Mouse (Mus musculus) kidney, postnatal 14 days (tissue): ENCODE measurements around the gene Phf5a.

ENCODE experiments used
- DNase-seq: peaks from one replicate; pipeline ENCODE4 v3.0.0; 2022; ENCODE audit warnings: mixed read lengths

Phf5a gene

DNA sequence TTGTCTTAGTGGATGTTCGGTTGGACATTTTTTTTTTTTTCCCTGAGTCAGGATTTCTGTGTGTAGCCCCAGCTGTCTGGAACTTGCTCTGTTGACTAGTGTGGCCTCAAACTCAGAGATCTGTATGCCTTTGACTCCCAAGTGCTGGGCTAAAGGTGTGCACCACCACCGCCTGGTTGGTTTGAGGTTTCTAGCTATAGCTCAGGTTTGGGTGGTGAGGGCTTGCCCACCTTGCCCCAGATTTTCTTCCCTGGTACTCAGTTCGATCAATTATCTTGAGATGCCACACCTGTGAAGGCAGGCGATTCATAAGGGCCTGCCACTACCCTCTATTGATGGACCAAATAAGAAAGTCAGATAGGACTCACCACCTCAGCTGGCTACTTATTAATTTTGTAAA lies 24.6 kb downstream of the Phf5a start:
- no peak for DNase-seq

DNA sequence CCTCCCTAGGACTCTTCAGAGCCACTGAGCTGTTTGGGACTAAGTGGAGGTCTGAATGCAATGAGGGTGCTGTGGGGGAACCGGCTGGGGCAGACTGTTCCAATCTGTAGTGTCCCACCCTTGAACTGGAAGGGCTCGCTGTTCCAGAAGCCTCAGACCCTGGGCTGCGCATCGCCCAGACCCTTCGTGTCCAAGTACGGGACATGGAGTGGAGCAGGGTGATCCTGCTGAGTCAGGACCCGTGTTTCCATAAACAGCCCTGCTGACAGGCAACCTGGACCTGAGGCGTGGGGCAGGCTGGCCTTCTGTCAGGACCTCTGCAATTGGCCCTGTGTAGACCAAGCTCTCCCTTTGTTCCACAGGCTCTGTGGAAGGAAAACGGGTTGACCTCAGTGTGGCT lies 25.0 kb downstream of the Phf5a start:
- DNase-seq: no peak

DNA sequence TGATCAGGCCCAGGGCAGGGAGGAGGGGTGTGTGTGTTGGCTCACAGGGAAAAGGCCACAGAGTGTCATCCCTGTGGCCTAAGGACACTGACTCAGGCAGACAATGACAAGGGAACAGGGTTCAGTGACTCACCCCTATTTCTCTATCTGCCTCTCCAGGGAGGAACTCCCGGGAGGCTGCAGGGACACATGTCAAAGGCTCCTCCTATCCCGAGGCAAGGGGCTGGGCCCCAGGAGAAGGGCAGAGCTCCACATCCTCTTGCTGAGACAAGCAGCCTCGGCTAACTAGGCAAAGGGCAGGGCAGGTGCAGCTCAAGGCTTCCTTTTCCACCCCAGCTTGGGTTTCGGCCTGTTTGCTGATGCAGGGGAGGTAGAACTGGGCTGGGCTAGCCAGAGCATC lies 26.0 kb downstream of the Phf5a start:
- peak; percentile 82 for DNase-seq

DNA sequence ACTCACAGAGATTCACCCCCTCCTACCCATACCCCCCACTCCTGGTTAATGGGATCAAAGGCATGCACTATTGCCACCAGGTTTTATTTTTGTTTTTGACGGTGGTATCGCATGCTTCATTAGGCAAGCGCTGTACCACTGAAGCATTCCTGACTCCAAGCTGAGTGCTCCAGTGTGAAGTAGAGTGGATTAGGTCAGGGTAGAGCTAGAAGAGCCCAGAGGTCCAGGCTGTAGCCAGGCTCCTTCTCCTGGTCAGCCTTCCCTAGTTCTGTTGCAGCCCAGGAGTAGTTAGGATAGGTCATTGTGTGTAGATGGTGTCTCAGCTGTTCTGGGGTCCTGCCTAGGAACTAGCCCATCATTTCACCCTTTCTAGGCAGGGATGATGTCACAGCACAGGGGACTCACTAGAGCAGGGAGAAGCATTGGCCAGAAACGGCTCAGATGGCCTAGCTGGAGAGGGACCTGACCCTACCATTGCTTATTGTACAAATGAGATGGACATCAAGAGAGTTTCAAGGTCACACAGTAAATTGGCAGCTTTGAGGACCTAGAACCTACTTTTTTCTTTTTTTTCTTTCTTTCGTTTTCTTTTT lies 26.6 kb downstream of the Phf5a start:
- no peak for DNase-seq

DNA sequence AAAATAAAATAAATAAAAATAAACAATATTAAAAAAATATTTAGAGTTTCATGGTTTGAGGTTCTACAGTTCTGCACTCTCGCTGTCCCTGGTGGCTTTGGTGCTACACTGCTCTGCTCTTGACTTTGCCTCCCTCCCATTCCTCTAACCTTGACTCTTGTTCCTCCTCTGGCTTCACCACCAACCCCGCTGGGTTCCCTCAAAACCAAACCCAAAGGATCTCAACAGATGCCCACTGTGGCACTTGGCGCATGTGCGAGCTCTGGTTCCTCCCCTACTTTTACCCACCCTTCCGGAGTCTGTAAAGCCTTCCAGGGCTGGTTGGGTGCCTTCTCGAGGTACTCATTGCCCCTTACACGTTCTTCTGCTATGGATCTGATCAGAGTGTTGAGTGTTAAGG lies 29.4 kb downstream of the Phf5a start:
- DNase-seq: no peak

DNA sequence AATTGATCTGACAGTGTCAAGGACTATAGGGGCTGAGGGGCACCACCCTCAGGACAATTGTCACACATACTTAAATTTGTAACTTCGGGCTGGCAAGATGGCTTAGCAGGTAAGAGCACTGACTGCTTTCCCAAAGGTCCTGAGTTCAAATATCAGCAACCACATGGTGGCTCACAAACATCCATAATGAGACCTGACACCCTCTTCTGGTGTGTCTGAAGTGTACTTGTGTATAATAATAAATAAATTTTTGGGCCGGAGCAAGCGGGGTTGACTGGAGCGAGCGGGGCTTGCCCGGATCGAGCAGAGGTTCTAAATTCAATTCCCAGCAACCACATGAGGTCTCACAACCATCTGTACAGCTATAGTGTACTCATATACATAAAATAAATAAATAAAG lies 31.4 kb downstream of the Phf5a start:
- DNase-seq: no peak

DNA sequence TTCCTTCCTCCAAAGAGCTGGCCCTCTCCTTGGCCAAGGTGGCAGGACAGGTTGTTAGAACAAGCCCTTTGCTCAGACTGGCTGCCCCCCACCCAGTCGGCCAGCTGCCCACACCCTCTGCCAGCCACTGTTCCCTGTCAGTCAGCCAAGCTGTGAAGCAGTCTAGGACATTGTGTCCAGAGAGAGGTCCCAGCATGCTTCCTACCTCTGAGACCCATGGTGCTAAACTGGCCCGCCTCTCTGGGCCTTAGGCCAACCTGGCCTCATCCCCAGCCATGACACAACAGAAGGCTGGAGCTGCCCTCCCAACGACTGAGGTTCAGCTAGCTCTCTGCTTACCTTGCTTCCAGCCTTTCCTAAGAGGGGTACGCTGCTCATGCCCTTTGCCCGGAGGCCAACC lies 32.1 kb downstream of the Phf5a start:
- peak; percentile 95 for DNase-seq

DNA sequence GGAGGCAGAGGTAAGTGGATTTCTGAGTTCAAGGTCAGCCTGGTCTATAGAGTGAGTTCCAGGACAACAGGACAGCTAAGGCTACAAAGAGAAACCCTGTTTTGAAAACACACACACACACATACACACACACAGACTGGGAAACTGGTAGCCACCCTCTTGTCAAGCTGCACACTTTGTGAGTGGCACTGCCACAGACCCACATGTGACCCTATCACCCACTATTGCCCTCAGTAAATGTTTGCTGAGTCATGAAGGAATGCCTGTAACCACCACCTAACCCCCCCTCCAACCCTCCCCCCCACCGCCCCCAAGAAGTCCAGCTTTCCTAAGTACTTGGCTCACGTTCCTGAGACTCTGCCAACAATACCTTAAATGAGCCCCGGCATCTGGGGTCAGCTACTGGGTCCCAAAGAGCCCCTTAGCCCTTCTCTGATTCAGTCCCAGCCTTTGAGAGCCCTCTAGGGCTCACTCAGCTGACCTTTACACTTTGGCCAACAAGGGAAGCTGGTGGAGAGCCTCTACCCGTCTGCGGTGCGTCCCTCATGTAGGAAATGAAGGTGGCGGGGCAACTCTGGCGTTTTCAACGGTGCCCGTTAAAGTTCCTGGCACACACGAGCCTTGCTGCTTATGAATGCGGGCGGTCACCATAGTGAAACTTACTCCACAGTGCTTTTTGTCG lies 33.0 kb downstream of the Phf5a start:
- peak; percentile 73 for DNase-seq

DNA sequence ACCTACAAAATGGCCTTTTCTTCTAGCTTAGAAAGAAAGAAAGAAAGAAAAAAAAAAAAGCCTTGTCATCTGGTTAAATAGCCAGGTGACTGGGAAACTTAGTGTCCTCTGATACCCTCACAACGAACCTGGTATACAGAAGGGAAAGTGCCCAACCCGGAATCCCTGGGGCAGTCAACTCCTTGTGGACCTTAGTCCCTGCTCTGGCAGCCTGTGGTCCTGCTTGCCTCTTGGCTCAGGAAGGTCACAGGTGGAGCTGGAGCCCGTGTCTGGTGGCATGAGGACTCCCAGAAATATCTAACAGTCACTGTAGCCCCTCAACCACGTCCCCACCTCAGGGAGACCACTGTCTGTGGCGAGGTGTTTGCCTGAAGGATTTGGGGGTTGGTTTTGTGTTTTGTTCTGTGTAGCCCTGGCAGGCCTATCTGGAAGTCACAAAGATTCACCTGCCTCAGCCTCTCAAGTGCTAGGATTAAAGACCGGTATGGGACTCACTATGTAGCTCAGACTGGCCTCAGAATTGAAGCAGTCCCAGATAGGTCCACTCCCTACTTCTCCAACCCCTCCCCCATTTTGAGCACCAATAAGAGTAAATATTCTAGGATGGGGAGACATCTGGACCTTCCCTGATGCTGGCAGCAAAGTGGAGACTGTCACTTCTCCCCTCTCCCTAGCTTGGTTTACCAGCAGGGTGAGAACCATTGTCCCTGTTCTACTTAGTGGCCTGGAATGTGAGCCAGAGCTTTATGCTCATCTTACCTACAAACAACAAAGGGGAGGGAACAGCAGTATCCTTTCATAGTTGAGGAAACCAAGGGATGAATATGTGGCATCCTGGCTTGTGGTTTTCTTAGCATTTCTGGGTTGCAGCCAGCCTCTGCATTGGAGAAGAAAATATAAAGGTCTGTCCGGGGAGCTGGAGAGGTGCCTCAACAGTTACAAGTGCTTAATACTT lies 34.5 kb downstream of the Phf5a start:
- DNase-seq: peak; percentile 60

DNA sequence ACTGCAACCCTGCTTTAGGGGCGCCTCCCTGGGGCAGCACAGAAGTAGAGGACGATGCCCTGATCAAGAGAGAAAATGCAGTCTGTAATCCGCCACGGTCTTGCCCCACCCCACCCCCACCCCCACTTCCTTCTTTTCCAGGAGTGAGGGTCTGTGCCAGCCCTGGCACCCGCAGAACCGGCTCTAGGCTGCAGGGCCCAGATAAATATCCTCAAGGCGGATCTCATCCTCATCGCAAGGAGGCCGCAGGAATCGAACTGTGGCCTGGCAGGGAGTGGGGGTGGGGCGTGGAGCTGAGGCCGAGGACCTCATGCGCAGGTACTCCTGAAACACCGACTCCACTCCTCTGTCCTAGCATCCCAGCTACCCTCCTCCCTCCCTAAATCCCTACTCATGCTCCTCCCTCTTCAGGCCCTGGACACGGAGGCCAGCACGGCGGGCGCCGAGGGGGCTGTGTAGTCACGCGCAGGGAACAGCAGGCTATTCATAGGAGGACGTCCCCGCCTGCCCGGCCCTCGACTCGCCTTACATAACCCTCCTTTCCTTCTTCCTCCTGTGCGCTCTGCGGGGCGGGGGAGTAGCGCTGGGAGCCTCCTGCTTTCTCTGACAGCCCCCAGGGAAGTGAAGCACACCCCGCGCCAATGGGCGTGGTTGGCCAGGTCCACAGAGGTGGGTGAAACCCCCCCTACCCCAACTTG lies 35.4 kb downstream of the Phf5a start:
- DNase-seq: peak; percentile 94

DNA sequence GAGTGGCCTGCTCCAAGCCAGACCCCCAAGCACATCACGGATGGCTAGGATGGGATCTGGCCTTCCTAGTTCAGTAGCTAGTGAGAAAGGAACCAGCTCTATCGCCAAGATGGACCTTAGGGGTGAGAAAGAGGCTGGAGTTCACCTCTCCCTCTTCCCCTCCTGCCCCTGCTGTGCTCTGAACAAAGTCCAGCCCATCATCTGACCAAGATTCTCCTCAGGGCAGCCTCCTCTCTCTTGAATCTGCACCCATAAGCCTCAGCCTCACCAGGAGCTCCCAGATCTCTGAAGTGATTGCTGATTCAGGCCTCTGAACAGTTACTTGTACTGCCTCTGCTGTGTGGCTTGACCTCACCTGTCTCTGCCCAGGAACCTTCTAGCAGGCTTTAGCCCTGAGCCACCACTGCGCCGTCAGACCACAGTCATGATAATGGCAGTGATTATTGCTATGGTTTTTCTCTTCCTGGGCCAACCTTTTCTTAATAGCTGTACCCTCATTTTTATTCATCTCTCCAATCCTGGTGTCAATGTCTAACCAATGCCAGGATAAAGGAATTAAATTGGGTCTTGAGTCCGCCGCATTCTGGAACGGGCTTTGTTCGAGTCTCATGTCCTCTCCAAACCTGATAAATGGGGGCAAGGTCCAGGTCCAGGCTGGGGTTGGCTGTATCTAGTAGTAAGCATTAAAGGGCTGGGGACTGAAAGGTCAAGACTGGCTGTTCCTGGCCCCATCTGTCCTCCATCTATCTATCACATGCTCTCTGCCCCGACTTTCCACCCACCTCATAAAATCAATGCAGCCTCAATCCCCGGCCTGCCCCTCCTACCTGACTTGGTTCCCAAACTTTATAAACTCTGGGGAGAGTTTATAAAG lies 36.5 kb downstream of the Phf5a start:
- peak; percentile 65 for DNase-seq

DNA sequence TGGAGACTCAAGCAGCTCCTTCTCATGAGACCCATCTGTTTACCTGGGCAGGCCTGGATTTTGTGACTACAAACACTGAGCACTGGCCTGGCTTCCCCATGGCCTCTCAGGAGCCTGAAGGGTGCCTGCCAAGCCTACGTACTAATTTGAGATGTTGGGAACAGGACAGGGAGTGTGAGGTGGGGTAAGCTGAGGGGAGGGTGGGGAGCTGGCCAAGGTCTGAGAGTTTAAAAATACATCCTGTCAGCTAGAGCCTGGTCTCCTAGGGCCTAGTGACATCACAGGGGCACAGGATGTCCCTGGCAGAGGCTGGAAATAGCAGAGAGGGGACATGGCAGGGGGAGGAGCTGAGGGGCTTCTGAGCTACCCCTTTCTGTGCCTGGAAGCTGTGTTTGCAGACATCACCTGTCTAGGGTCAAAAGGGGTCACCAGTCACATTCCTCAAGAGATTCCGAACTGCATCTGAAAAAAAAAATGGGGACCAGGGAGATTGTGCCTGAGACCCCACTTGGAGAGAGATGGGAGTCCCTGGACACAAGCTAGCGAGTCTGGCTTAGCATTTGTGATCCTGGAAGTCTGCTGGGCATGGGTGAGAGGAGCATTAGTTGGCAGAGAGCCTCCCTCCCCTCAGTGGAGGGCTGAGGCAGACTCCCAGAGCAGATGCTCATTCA lies 37.4 kb downstream of the Phf5a start:
- DNase-seq: no peak

DNA sequence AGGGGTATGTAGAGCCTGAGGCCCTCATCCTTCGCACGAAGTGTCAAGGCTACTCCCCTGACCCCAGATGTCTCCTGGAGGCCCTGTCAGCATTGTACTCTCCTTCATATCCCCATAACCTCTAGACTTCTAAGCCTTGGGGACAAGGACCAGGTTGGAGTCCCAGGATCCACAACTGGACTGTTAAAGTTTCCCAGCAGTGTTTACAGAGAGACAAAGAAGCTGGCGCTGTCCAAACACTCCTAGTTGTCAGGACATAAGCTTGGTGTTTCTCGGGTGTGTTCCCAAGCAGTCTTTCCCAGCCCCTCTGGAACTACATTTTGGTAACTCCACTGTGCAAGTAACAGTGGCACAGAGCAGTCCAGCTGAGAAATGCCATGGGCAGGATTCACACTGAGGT lies 38.2 kb downstream of the Phf5a start:
- DNase-seq: no peak

DNA sequence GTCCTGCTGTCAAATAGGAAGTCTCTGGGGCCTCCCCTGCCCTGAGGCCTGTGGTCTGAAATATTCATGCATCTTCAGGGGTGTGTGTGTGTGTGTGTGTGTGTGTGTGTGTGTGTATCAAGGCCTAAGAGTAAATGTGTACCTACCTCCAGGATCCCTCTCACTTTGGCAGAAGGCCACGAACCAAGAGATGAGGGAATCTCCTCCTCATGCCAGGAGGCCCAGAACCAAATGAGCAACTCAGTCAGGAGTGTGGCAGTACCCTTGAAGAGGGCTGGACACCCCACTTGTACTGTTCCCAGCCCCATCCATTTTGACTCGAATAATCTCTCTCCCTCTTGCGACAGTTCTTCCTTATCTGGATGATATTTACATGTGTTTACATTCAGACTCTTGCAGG lies 39.5 kb downstream of the Phf5a start:
- peak; percentile 70 for DNase-seq

DNA sequence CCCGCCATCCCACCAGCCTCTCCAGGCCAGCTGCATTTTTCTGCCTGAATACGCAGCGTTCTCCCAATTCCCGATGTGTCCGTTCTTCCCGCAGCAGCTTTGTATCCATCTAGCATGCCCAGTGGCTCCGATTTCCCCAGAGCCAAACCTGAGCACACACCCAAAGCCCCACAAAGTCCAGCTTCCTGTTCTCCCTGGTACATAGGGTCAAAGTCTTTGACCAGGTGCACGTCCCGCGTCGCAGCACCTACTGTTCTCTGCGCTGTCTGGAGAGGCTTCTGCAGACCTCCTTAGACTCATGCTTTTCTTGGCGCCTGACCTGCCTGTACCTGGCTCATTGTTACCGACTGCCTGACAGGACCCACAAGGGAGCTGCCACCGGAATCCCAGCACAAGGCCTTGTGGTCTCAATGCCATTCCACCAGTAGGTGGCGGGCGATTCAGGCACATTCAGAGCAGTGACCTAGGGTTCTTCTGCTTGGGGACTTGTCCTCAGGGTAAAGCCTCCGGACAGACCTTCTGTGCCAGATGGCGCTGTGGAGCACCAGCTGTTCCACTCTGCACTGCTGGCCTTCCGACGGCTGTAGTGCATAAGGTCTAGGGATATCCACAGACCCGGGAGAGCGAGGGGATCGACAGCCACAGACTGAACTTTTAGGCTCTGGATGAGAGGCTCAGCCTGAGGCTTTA lies 40.4 kb downstream of the Phf5a start:
- DNase-seq: peak; percentile 95

DNA sequence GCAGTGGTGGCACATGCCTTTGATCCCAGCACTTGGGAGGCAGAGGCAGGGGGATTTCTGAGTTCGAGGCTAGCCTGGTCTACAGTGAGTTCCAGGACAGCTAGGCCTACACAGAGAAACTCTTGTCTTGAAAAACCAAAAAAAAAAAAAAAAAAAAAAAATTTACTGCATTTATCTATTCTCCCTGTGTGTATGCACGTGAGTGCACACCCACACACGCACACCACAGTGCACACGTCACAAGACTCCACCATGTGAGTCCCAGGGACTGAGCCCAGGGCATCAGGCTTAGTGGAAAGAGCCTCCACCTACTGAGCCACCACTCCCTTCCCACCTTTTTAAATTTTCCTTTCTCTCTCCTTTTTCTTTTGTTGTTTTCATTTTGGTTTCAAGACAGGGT lies 41.2 kb downstream of the Phf5a start:
- no peak for DNase-seq

DNA sequence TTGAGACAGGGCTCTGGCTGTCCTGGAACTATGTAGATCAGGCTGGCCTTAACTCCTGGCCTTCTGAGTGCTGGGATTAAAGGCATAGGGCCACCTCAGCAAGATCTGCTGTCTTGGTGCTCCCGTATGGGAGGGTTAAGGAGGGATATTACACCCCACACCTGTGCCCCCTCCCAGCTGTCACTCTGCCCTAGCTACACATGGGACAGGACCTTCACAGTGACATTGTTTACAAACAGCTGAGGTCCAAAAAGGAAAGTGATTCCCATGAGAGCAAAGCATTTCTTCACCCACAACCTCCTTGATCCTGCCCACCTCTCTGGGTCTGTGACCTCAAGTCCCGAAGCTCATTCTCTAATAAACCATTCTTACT lies 42.5 kb downstream of the Phf5a start:
- DNase-seq: no peak

DNA sequence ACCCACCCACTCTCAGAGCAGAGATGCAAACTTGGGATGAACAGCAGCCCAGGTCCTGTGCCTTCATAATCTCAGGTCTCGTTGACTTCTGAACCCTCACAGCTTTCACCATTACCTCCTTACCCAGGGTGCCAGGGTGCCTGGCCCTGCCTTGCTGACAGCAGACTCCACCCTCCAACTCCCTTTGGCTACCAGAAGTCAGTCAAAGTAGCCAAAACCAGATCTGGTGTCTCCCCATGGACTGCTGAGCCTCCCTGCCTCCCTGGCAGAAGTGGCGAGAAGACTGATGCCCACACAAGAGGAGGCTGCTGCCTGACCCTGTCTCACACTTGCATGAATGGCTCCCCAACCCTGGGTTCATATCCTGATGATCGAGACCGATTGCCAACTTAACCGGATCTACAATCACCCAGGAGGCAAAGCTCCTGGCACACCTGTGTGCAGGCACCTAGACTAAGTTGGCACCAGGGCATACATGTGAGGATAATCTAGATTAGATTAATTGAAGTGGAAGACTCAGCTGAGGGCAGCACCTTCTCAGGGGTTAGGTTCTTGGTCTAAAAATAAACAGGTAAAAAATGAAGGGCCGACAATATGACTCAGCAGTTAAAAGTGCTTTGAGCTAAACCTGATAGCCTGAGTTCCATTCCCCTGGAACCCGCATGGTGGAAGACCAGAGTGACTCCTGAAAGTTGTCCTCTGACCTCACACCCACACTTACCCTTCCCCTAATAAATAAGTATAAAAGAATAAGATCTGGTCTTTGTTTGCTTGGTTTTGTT lies 43.1 kb downstream of the Phf5a start:
- no peak for DNase-seq

DNA sequence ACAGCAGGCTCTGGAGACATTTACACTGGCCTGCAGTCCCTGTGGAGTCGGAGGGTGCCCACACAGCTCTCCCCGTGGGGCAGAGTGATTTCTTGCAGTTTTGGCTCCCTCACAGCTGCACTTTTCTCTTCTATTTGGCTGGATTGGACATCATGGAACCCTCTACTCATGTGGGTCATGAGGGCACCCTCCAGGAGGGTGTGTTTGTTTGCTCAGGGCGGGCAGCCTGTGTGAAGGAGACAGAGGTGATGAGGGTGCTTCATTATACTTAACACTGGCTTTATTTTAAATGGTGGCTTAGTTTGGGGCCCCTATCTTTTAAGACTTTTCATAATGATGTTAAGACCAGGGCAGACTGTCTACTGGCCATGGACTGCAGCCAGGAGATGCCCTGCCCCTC lies 46.9 kb downstream of the Phf5a start:
- no peak for DNase-seq

DNA sequence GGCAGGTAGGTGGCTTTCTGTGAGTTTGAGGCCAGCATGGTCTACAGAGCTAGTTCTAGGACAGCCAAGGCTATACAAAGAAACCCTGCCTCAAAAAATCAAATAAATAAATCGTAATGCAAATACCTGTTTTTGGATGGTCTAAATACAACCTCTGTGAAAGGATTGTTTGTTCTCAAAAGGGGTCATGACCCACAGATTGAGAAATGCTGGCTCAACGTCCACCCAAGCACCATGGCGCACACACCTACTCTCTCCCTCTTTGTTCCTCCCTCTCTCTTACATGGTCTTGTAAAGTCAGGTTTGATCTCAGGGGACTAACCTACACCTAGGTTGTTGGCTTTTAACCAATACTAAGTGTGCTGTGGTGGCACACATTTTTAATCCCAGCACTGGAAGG lies 49.1 kb downstream of the Phf5a start:
- DNase-seq: no peak
